Mouse (Mus musculus) gastrocnemius, adult 2 months (tissue): ENCODE results near the gene Ston2. TPM values are rescaled to one million over a fixed set of nuclear protein-coding genes. Genes with fewer than 3 reads are reported as not detected.
A peak's percentile ranks its signal among the peaks of the same experiment; 100 is the strongest.

Source experiments
- DNase-seq: peaks from one replicate; pipeline ENCODE4 v3.0.0; 2022
- H3K27ac ChIP-seq: fragments of 200-600 bp; 2 replicates; pipeline ENCODE4 v1.8.1; 2022; ENCODE audit warnings: mild to moderate bottlenecking
- H3K4me3 ChIP-seq: fragments of 200-600 bp; 2 replicates; pipeline ENCODE4 v1.8.1; 2022; ENCODE audit warnings: mild to moderate bottlenecking, moderate library complexity
- CTCF ChIP-seq: fragments of 200-600 bp; IDR thresholded peaks from 2 replicates; pipeline ENCODE4 v1.8.1; 2022; ENCODE audit warnings: antibody characterized with exemption, mild to moderate bottlenecking, moderate library complexity
- intact Hi-C: fragments of 180-260 bp; cut with DNase I; formaldehyde crosslinking; loops from one replicate; pipeline ENCODE4 v1.15.1; 2025
- total RNA-seq, 2 experiments: library from RNA; stranded (reverse); gene quantifications; 2 replicates each; pipeline ENCODE4 v1.2.3; 2021

Ston2 gene
- total RNA-seq, 2 experiments from 2014 or later: 53.3 to 61.6 TPM

- Histone ChIP-seq H3K27ac (no peak overlapping the region; the same call in 1 of the 2 replicates), H3K4me3 (no peak overlapping the region)
- no peak for TF ChIP-seq CTCF
- intact Hi-C loops: no loop called here
- no peak for DNase-seq
Measured at GRCm38 (mm10) chr12:91683096-91683495, 105.1 kb downstream of the Ston2 start.

GRCm38 (mm10) chr12:91679320-91680064, 108.7 kb downstream of the Ston2 start:
- no peak for DNase-seq
- Histone ChIP-seq H3K27ac (peak overlapping the region; percentile 46; the same call in 1 of the 2 replicates), H3K4me3 (no peak overlapping the region)
- intact Hi-C loops: no loop called here
- no peak for TF ChIP-seq CTCF

GRCm38 (mm10) chr12:91675937-91676336, 112.2 kb downstream of the Ston2 start:
- no peak for DNase-seq
- no peak for TF ChIP-seq CTCF
- Histone ChIP-seq H3K27ac (no peak overlapping the region), H3K4me3 (no peak overlapping the region)
- intact Hi-C loops: no loop called here

- Histone ChIP-seq H3K4me3 (no peak overlapping the region), H3K27ac (no peak overlapping the region)
- DNase-seq: no peak
- intact Hi-C loops: no loop called here
- peak; percentile 48 for TF ChIP-seq CTCF
Measured at GRCm38 (mm10) chr12:91673141-91673540, 115.0 kb downstream of the Ston2 start.

- no peak for TF ChIP-seq CTCF
- intact Hi-C loops: no loop called here
- peak; percentile 46 for DNase-seq
Measured at GRCm38 (mm10) chr12:91672528-91672927, 115.7 kb downstream of the Ston2 start.

GRCm38 (mm10) chr12:91668529-91669245, 119.5 kb downstream of the Ston2 start:
- no peak for DNase-seq
- Histone ChIP-seq H3K27ac (no peak overlapping the region), H3K4me3 (no peak overlapping the region)
- TF ChIP-seq CTCF: no peak
- intact Hi-C loops: no loop called here

More at GRCm38 (mm10) chr12:91672528-91672927, 115.7 kb downstream of the Ston2 start:
- no peak overlapping the region for H3K27ac ChIP-seq
- no peak overlapping the region for H3K4me3 ChIP-seq

- no peak overlapping the region for H3K4me3 ChIP-seq
- no peak overlapping the region; the same call in 1 of the 2 replicates for H3K27ac ChIP-seq
- intact Hi-C loops: no loop called here
- TF ChIP-seq CTCF: no peak
- no peak for DNase-seq
Measured at GRCm38 (mm10) chr12:91667741-91668140, 120.4 kb downstream of the Ston2 start.

- no peak overlapping the region for H3K27ac ChIP-seq
- no peak for DNase-seq
- no peak for TF ChIP-seq CTCF
- intact Hi-C loops: no loop called here
- H3K4me3 ChIP-seq: no peak overlapping the region
Measured at GRCm38 (mm10) chr12:91666607-91667006, 121.6 kb downstream of the Ston2 start.

GRCm38 (mm10) chr12:91665431-91665830, 122.8 kb downstream of the Ston2 start:
- intact Hi-C loops: no loop called here
- H3K4me3 ChIP-seq: no peak overlapping the region
- H3K27ac ChIP-seq: no peak overlapping the region
- no peak for DNase-seq
- no peak for TF ChIP-seq CTCF

GRCm38 (mm10) chr12:91663260-91663659, 124.9 kb downstream of the Ston2 start:
- intact Hi-C loops: no loop called here
- TF ChIP-seq CTCF: no peak
- no peak overlapping the region for H3K4me3 ChIP-seq
- H3K27ac ChIP-seq: no peak overlapping the region
- no peak for DNase-seq

- DNase-seq: no peak
- H3K4me3 ChIP-seq: no peak overlapping the region
- TF ChIP-seq CTCF: no peak
- intact Hi-C loops: no loop called here
- no peak overlapping the region for H3K27ac ChIP-seq
Measured at GRCm38 (mm10) chr12:91662844-91663243, 125.3 kb downstream of the Ston2 start.

- no peak for TF ChIP-seq CTCF
- no peak overlapping the region for H3K27ac ChIP-seq
- intact Hi-C loops: no loop called here
Measured at GRCm38 (mm10) chr12:91660640-91661417, 127.4 kb downstream of the Ston2 start.

More at GRCm38 (mm10) chr12:91660640-91661417, 127.4 kb downstream of the Ston2 start:
- H3K4me3 ChIP-seq: no peak overlapping the region
- no peak for DNase-seq
